ENCODE assay signal across 23 mouse cellular contexts in the genomic region with DNA sequence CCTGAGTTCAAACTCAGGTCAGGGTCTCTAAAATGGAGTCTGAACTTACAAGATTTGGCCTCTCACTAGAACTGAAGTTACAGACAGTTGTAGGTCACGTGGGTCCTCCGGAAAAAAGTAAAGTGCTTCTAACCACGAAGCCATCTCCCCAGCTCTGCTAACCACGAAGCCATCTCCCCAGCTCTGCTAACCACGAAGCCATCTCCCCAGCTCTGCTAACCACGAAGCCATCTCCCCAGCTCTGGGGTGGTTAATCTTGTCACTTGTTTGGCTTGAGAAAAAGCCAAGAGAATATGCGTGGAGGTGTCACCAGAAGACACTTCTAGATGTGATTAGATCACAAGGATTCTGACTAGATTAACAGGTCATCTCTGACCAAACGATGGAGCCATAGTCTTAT. TPM values are rescaled to one million over a fixed set of nuclear protein-coding genes. Genes with fewer than 3 reads are reported as not detected.
DNase-seq lines count a peak whose midpoint lies in the region; ATAC-seq lines count a peak whose summit lies in the region.
"Had no signal": no experiment of that assay in that cellular context is flagged by ENCODE, and none has a peak within 500 bp of the region (broad histone marks: within the 10 kb centered on the region; RNA-seq: fewer than 3 reads in every experiment).

No protein-coding gene starts in this region.

- no peak overlapping the region for H3K27ac ChIP-seq in forebrain, embryonic 14.5 days (ENCODE audit: low read depth, low read length)
- H3K27ac ChIP-seq: forebrain, embryonic 12.5 days; liver, embryonic 15.5 days had no signal

- no peaks in the 10 kb centered on the region for H3K9me3 ChIP-seq in forebrain, embryonic 14.5 days (replicated peaks; ENCODE audit: control insufficient read depth, low read length)
- H3K9me3 ChIP-seq: forebrain, embryonic 12.5 days; liver, embryonic 15.5 days had no signal

- no peak for ATAC-seq in forebrain, embryonic 14.5 days
- no peak for ATAC-seq in megakaryocyte-erythroid progenitor cell, adult 5-6 weeks (replicated peaks; ENCODE audit: low FRiP score, low TSS enrichment, poor library complexity, severe bottlenecking)
- ATAC-seq: midbrain, embryonic 16.5 days had no signal

- WGBS in forebrain, embryonic 14.5 days = 82% methylated on average over 8 of the region's 8 CpGs

- H3K27me3 ChIP-seq in forebrain, embryonic 14.5 days (replicated peaks; ENCODE audit: control insufficient read depth, insufficient read depth, low read length) = no peaks in the 10 kb centered on the region
- H3K27me3 ChIP-seq: forebrain, embryonic 12.5 days; liver, embryonic 15.5 days had no signal

- H3K4me2 ChIP-seq in forebrain, embryonic 14.5 days (ENCODE audit: low read length) = no peak overlapping the region
- H3K4me2 ChIP-seq: forebrain, embryonic 12.5 days; heart, embryonic 11.5 days; liver, embryonic 15.5 days had no signal

- peak; percentile 43 for DNase-seq in A20 (ENCODE audit: low read depth, low spot score)
- DNase-seq in CD8-positive naive resting alpha-beta T cell, adult 2 months (ENCODE audit: low read depth in 2 of 2, low spot score in 2 of 2) = peak; percentile 36 to 48
- DNase-seq in induced T-regulatory cell, adult 2 months (ENCODE audit: low read depth) = peak; percentile 82
- peak; percentile 47 to 69 for DNase-seq in thymus, adult 18-20 months
- no peak for DNase-seq in forebrain, embryonic 14.5 days (ENCODE audit: low spot score)
- DNase-seq in lung, postnatal 14 days = no peak
- DNase-seq in right cerebral cortex, postnatal 14 days = no peak
- DNase-seq: cerebellum, postnatal 36 days; heart, postnatal 4 days; kidney, postnatal 10 days; lung, postnatal 36 days had no signal

- no peak overlapping the region for H3K9ac ChIP-seq in forebrain, embryonic 14.5 days (ENCODE audit: low read length)
- H3K9ac ChIP-seq: forebrain, embryonic 12.5 days; liver, embryonic 15.5 days had no signal

- H3K4me1 ChIP-seq in forebrain, embryonic 14.5 days (ENCODE audit: control insufficient read depth, insufficient read depth, low read length) = no peaks in the 10 kb centered on the region

- H3K4me3 ChIP-seq in forebrain, embryonic 14.5 days (ENCODE audit: low read depth, low read length) = no peak overlapping the region
- H3K4me3 ChIP-seq: forebrain, embryonic 12.5 days; liver, embryonic 15.5 days had no signal

- H3K36me3 ChIP-seq in forebrain, embryonic 14.5 days (ENCODE audit: control insufficient read depth, insufficient read depth, low read length) = peaks cover 18% of the 10 kb centered on the region

RNA-seq across cellular contexts. Expression of a gene that starts 19.9 kb away (rescaled TPM):
- 134 and 135 TPM in 2 replicates for polyA plus RNA-seq in forebrain, embryonic 14.5 days (2014; fragmentation: Nextera tagmentation; extraction: Ambion mirVana)
- 68.9 and 73.0 TPM in 2 replicates for total RNA-seq in megakaryocyte-erythroid progenitor cell, adult 5-6 weeks (2014; fragmentation: Nextera tagmentation)
- 54.4 and 57.7 TPM in 2 replicates for total RNA-seq in megakaryocyte-erythroid progenitor cell, adult 5-6 weeks (2017)

RNA-seq across cellular contexts. Expression of a gene that starts 21.9 kb away (rescaled TPM):
- polyA plus RNA-seq in forebrain, embryonic 14.5 days (2014; fragmentation: Nextera tagmentation; extraction: Ambion mirVana) = not detected in 2 replicates
- total RNA-seq in megakaryocyte-erythroid progenitor cell, adult 5-6 weeks (2014; fragmentation: Nextera tagmentation) = not detected in 2 replicates
- total RNA-seq in megakaryocyte-erythroid progenitor cell, adult 5-6 weeks (2017) = not detected in 2 replicates
- total RNA-seq: adrenal gland, postnatal 4 days; gastrocnemius, adult 18-20 months; heart, postnatal 4 days; layer of hippocampus, postnatal 10 days had no signal
- polyA plus RNA-seq: embryonic facial prominence, embryonic 14.5 days; forebrain, embryonic 12.5 days; heart, embryonic 11.5 days; intestine, embryonic 14.5 days; limb, embryonic 11.5 days; liver, embryonic 15.5 days; midbrain, embryonic 16.5 days; stomach, embryonic 16.5 days had no signal

RNA-seq across cellular contexts. Expression of a gene that starts 31.6 kb away (rescaled TPM):
- polyA plus RNA-seq in forebrain, embryonic 14.5 days (2014; fragmentation: Nextera tagmentation; extraction: Ambion mirVana) = not detected in 2 replicates
- total RNA-seq in megakaryocyte-erythroid progenitor cell, adult 5-6 weeks (2014; fragmentation: Nextera tagmentation) = not detected in 2 replicates
- not detected in 2 replicates for total RNA-seq in megakaryocyte-erythroid progenitor cell, adult 5-6 weeks (2017)
- total RNA-seq: adrenal gland, postnatal 4 days; gastrocnemius, adult 18-20 months; heart, postnatal 4 days; layer of hippocampus, postnatal 10 days had no signal
- polyA plus RNA-seq: embryonic facial prominence, embryonic 14.5 days; forebrain, embryonic 12.5 days; heart, embryonic 11.5 days; limb, embryonic 11.5 days; liver, embryonic 15.5 days; midbrain, embryonic 16.5 days had no signal

RNA-seq across cellular contexts. Expression of a gene that starts 44.5 kb away (rescaled TPM):
- not detected in 2 replicates for polyA plus RNA-seq in forebrain, embryonic 14.5 days (2014; fragmentation: Nextera tagmentation; extraction: Ambion mirVana)
- total RNA-seq in megakaryocyte-erythroid progenitor cell, adult 5-6 weeks (2014; fragmentation: Nextera tagmentation) = not detected in 2 replicates
- total RNA-seq in megakaryocyte-erythroid progenitor cell, adult 5-6 weeks (2017) = not detected in 2 replicates
- total RNA-seq: adrenal gland, postnatal 4 days; gastrocnemius, adult 18-20 months; heart, postnatal 4 days; layer of hippocampus, postnatal 10 days had no signal
- polyA plus RNA-seq: embryonic facial prominence, embryonic 14.5 days; forebrain, embryonic 12.5 days; heart, embryonic 11.5 days; intestine, embryonic 14.5 days; limb, embryonic 11.5 days; liver, embryonic 15.5 days; midbrain, embryonic 16.5 days; stomach, embryonic 16.5 days had no signal

RNA-seq across cellular contexts. Expression of a gene that starts 56.6 kb away (rescaled TPM):
- polyA plus RNA-seq in forebrain, embryonic 14.5 days (2014; fragmentation: Nextera tagmentation; extraction: Ambion mirVana) = 51.3 and 61.7 TPM in 2 replicates
- 66.8 and 70.7 TPM in 2 replicates for total RNA-seq in megakaryocyte-erythroid progenitor cell, adult 5-6 weeks (2014; fragmentation: Nextera tagmentation)
- 80.8 and 88.3 TPM in 2 replicates for total RNA-seq in megakaryocyte-erythroid progenitor cell, adult 5-6 weeks (2017)

Comparison
In these comparisons a context has a peak if more than half of its experiments do, and no peak if none do; other contexts are left out.
1. DNase-seq: peak in A20 (single experiment), CD8-positive naive resting alpha-beta T cell, adult 2 months (2 of 2), induced T-regulatory cell, adult 2 months (single experiment) and thymus, adult 18-20 months (2 of 2); none in forebrain, embryonic 14.5 days (single experiment), lung, postnatal 14 days (single experiment) and right cerebral cortex, postnatal 14 days (single experiment).